Mouse (Mus musculus): ENCODE results near the gene Fam192a. TPM values are rescaled to one million over a fixed set of nuclear protein-coding genes. Genes with fewer than 3 reads are reported as not detected.

Fam192a gene
- polyA plus RNA-seq (2015; fragmentation: Illumina TruSeq; extraction: RNeasy Lipid Tissue Mini Kit (QIAGEN cat#74804); ENCODE audit: low read depth, low replicate concordance): 51.9 TPM

DNA sequence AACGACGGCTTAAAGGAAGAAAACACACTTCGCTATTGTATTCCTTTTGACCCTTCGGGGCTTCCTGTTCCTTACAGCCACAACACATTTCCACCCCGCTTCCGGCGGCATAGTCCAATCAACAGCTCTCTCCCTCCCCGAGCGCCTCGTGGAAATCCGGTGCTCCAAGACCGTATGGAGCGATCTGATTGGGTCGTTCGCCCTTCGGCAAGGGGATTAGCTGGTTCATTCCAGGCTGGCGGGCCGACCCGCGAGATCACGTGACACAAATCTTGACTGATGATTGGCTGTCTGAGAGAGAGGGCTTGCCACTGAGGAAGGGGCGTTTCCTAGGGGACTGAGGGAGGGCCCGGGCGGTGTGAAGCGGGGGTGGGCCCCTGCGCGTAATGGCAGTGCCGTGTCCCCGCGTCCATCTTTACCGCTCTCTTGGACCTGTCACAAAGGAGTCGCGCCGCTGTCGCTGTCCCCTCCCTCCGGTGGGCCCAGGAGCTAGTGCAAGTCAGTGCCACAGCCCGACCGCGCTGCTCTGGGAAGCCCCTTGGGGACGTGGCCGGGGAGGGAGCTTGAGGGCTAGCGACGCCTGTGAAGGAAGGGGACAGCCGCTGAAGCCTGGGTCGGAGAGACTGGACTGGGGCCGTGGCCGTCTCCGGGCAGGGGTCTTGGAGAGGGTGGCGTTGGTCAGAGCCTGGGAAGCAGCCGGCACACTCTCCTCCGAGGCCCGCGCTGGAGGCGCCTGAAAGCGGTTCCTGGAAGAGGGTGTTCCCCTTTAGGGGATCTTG lies at the start of gene Fam192a, which contains the start of gene Rspry1:
Gene Fam192a (minus strand): TSS at position 391 of the 779 bp plus-strand sequence.
Gene Rspry1 (plus strand): TSS at position 331 of the 779 bp plus-strand sequence.

DNA sequence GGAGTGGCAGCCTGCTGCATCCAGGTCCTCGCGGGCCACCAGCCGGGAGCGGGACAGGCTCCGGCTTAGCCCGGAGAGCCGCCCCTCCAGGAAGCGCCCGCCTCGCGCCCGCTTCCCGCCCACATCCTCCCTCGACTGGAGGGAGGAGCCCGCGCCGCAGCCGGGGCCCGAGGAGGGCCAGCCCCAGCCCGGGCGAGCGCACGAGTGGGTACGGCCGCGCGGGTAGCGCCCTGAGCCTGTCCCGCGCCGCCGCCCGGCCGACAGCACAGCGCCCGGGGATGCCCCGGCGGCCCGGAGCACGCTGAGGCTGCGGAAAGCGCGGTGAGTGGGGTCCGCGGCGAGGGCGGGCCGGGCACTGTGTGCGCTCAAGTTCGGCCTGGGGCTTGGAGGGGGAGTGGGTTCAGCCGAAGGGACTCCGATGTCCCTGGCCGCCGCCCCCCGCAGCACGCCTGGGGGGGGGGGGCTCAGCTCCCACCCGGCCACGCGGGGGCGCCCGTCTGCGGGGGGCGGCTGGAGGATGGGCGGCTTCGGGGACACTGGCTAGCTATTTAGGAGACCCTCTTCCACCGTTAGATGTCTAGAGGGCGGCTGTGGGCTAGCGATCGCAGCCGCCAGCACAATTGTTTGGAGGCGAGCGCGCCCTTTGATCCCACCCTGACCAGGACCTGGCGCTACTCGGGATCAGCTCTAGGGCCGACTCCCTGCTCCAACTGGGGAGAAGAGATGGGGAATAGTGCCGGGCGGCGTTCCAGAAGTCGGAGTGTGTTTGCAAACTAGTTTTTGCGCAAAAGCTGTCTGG lies 68.7 kb downstream of the Fam192a start, which contains the start of gene Cpne2:
Gene Cpne2 (plus strand): TSS at position 118 of the 799 bp plus-strand sequence.

Other genes with a start within 250 kb of the Fam192a start
- gene Herpud1, start 215.6 kb downstream of the Fam192a start, polyA plus RNA-seq (2015; fragmentation: Illumina TruSeq; extraction: RNeasy Lipid Tissue Mini Kit (QIAGEN cat#74804); ENCODE audit: low read depth, low replicate concordance): 88.8 TPM
- 0.34 TPM for gene Nlrc5, start 167.6 kb downstream of the Fam192a start, polyA plus RNA-seq (2015; fragmentation: Illumina TruSeq; extraction: RNeasy Lipid Tissue Mini Kit (QIAGEN cat#74804); ENCODE audit: low read depth, low replicate concordance)
- gene Cpne2, start 69.0 kb downstream of the Fam192a start, polyA plus RNA-seq (2015; fragmentation: Illumina TruSeq; extraction: RNeasy Lipid Tissue Mini Kit (QIAGEN cat#74804); ENCODE audit: low read depth, low replicate concordance): 19.2 TPM
- 17.8 TPM for gene Rspry1, start 60 bp downstream of the Fam192a start, polyA plus RNA-seq (2015; fragmentation: Illumina TruSeq; extraction: RNeasy Lipid Tissue Mini Kit (QIAGEN cat#74804); ENCODE audit: low read depth, low replicate concordance)
- 193 TPM for gene Arl2bp, start 64.6 kb upstream of the Fam192a start, polyA plus RNA-seq (2015; fragmentation: Illumina TruSeq; extraction: RNeasy Lipid Tissue Mini Kit (QIAGEN cat#74804); ENCODE audit: low read depth, low replicate concordance)
- gene Pllp, start 94.3 kb upstream of the Fam192a start, polyA plus RNA-seq (2015; fragmentation: Illumina TruSeq; extraction: RNeasy Lipid Tissue Mini Kit (QIAGEN cat#74804); ENCODE audit: low read depth, low replicate concordance): 111 TPM
- 0.27 TPM for gene Ccl22, start 143.6 kb upstream of the Fam192a start, polyA plus RNA-seq (2015; fragmentation: Illumina TruSeq; extraction: RNeasy Lipid Tissue Mini Kit (QIAGEN cat#74804); ENCODE audit: low read depth, low replicate concordance)
- gene Cx3cl1, start 170.0 kb upstream of the Fam192a start, polyA plus RNA-seq (2015; fragmentation: Illumina TruSeq; extraction: RNeasy Lipid Tissue Mini Kit (QIAGEN cat#74804); ENCODE audit: low read depth, low replicate concordance): 480 TPM
- 1.2 TPM for gene Ccl17, start 208.5 kb upstream of the Fam192a start, polyA plus RNA-seq (2015; fragmentation: Illumina TruSeq; extraction: RNeasy Lipid Tissue Mini Kit (QIAGEN cat#74804); ENCODE audit: low read depth, low replicate concordance)
- 115 TPM for gene Coq9, start 236.3 kb upstream of the Fam192a start, polyA plus RNA-seq (2015; fragmentation: Illumina TruSeq; extraction: RNeasy Lipid Tissue Mini Kit (QIAGEN cat#74804); ENCODE audit: low read depth, low replicate concordance)
- 46.5 TPM for gene Ciapin1, start 236.4 kb upstream of the Fam192a start, polyA plus RNA-seq (2015; fragmentation: Illumina TruSeq; extraction: RNeasy Lipid Tissue Mini Kit (QIAGEN cat#74804); ENCODE audit: low read depth, low replicate concordance)